Mouse (Mus musculus) forebrain, embryonic 14.5 days (tissue): Measurements from ENCODE around the gene Coq10b. TPM values are rescaled to one million over a fixed set of nuclear protein-coding genes. Genes with fewer than 3 reads are reported as not detected.
"Not testable (repeated sequence)": the region's sequence is repeated elsewhere in the genome, so short reads cannot be mapped to it uniquely, and the experiment has no call there.

ENCODE experiments used
- ATAC-seq: fragments of 200-750 bp; cut with Nextera tagmentation; 2 replicates; pipeline ENCODE4 v1.8.0; 2017; ENCODE audit warnings: mild to moderate bottlenecking, moderate library complexity
- DNase-seq: peaks from one replicate; pipeline ENCODE4 v3.0.0-alpha.2; 2015; ENCODE audit warnings: low spot score
- H3K27ac ChIP-seq: fragments of 300-500 bp; sonication (generic); 2 replicates; pipeline ENCODE4 v1.5.1; 2014; ENCODE audit warnings: low read depth, mild to moderate bottlenecking, control low read depth, low read length, moderate library complexity
- H3K27me3 ChIP-seq: fragments of 300-500 bp; sonication (generic); replicated peaks from 2 replicates; pipeline ENCODE4 v1.6.1; 2014; ENCODE audit warnings: low read length, control low read depth, mixed read lengths; ENCODE audit not compliant: control insufficient read depth, insufficient read depth
- H3K36me3 ChIP-seq: fragments of 300-500 bp; sonication (generic); 2 replicates; pipeline ENCODE4 v1.6.1; 2014; ENCODE audit warnings: low read length, control low read depth; ENCODE audit not compliant: control insufficient read depth, insufficient read depth
- H3K4me1 ChIP-seq: fragments of 300-500 bp; sonication (generic); 2 replicates; pipeline ENCODE4 v1.6.1; 2014; ENCODE audit warnings: antibody characterized with exemption, low read length, control low read depth; ENCODE audit not compliant: control insufficient read depth, insufficient read depth
- H3K4me2 ChIP-seq: fragments of 300-500 bp; sonication (generic); 2 replicates; pipeline ENCODE4 v1.6.1; 2014; ENCODE audit warnings: mild to moderate bottlenecking, control low read depth, low read length
- H3K4me3 ChIP-seq: fragments of 300-500 bp; sonication (generic); 2 replicates; pipeline ENCODE4 v1.5.1; 2014; ENCODE audit warnings: low read depth, low read length, control low read depth
- H3K9ac ChIP-seq: fragments of 300-500 bp; sonication (generic); 2 replicates; pipeline ENCODE4 v1.6.1; 2014; ENCODE audit warnings: mild to moderate bottlenecking, low read length, control low read depth, moderate library complexity
- H3K9me3 ChIP-seq: fragments of 300-500 bp; sonication (generic); replicated peaks from 2 replicates; pipeline ENCODE4 v1.6.1; 2016; ENCODE audit warnings: low read length, control low read depth, mixed read lengths; ENCODE audit not compliant: control insufficient read depth
- WGBS: fragments of 180-500 bp; shearing (Covaris S2); extraction: QIAGEN DNeasy Blood & Tissue Kit; methylation state at CpG from one replicate; pipeline ENCODE4 v1.1.7; 2014; 5-methylcytosine and 5-hydroxymethylcytosine counted together
- polyA plus RNA-seq: library from polyadenylated mRNA; unstranded; fragments of >200 nt; fragmentation: Nextera tagmentation; extraction: Ambion mirVana; gene quantifications from 2 replicates; pipeline ENCODE4 v1.2.1, GENCODE M21; 2014

Coq10b gene
- polyA plus RNA-seq, 1 experiment from 2014 or later = 39.5 TPM

DNA sequence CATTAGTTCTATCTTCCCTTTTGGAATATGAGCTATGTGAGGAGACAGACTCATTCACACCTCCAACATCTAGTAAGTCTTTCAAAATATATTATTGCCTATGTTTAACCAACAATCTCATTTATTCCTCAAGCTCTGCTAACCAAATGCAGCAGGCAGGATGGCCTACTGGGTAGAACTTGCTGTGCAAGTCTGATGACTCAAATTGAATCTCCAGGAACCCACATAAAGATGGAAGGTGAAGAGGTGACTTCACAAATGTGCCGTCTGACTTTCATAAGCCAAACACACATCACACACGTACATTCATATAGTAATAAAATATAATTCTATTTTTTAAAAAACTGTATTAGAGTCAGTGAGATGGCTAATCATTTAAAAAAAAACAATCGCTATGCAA lies 899 bp upstream of the Coq10b start:
- Histone ChIP-seq H3K9ac (peak overlapping the region; percentile 68), H3K9me3 (no peaks in the 10 kb centered on the region), H3K36me3 (no peaks in the 10 kb centered on the region), H3K27ac (no peak overlapping the region), H3K4me1 (peaks cover 8% of the 10 kb centered on the region), H3K4me3 (peak overlapping the region; percentile 86; the same call in 1 of the 2 replicates), H3K27me3 (no peaks in the 10 kb centered on the region), H3K4me2 (peak overlapping the region; percentile 85)
- no peak for DNase-seq
- no peak for ATAC-seq
- WGBS = 79% methylated on average over 3 of the region's 3 CpGs

DNA sequence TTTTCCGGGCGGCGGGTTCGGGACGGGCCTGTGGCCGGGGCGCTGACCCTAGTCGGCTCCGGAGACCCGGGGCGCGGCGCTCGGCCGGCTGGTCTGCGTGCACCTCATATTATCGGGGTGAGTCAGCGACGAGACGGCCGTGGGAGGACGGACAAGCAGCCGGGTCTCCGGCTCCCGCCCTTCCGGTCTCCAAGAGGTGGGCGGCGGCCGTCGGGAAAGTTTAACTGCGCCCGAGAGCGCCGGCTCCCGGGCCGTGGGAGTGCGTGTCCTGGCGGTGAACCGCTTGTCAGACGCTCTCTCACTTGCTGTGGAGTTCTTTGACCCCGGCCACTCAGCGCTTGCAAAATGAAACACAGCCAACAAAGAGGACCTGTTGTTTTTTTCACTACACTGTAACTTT lies 435 bp downstream of the Coq10b start:
- H3K9me3 ChIP-seq = no peaks in the 10 kb centered on the region

DNA sequence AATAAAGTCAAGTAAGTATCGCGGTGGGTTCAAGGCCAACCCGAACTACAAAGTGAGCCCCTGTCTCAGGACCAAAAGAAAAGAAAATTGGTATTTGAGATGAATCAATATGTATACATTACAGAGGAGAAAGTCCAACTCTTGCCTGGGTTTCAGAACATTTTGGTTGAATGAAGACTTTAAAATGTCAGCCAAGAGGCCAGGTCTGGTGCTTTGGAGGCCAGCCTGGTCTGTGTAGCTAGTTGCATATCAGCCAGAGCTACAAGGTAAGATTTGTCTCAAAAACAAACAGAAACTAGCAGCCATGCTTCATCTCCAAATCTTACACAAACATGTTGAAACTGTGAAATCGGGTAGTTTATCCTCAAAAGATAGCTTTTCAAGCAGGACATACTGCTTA lies 1.0 kb downstream of the Coq10b start:
- WGBS = 76% methylated on average over 4 of the region's 4 CpGs
- no peak for ATAC-seq

More for the DNA sequence above, 435 bp downstream of the Coq10b start:
- DNase-seq = peak; percentile 41
- peak; percentile 18; the same call in 1 of the 2 replicates for ATAC-seq
- under 1% methylated on average over 42 of the region's 42 CpGs for WGBS
- H3K36me3 ChIP-seq = no peaks in the 10 kb centered on the region
- H3K27me3 ChIP-seq = no peaks in the 10 kb centered on the region
- peak overlapping the region; percentile 48; the same call in 1 of the 2 replicates for H3K27ac ChIP-seq
- peak overlapping the region; percentile 71 for H3K4me2 ChIP-seq
- peaks cover 8% of the 10 kb centered on the region for H3K4me1 ChIP-seq
- H3K4me3 ChIP-seq = peak overlapping the region; percentile 86
- peak overlapping the region; percentile 73 for H3K9ac ChIP-seq

DNA sequence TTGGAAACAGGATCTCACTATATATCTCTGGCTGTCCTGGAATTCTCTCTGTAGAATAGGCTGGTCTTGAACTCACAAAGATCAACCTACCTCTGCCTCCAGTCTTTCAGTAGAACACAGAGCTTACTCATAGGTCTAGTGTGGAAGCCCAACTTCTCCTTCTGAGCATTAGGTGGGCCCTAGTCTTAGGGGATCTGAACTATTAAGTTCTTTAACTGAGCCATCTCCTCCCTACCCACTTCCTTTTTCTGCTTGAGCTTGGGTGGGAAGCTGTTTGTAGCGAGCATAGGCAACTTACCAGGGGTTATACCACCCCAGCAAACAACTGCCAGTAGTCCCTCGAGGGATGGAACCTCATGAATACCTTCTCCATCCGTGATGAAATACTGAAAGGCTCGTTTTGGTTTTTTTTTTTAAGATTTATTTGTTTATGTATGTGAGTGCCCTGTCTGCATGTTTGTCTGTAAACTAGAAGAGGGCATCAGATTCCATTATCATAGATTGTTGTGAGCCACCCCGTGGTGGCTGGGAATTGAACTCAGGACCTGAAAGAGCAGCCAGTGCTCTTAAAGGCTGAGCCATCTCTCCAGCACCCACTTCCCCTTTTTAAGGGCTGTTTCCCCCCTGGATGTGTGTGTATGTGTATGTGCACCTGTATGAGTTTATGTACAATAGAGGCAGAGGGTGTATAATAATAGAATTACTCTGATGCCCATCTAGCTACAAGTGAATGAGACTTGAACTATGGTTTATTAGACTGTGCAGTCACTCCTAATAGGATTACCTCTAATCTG lies 2.9 kb downstream of the Coq10b start:
- Histone ChIP-seq H3K4me1 (peaks cover 8% of the 10 kb centered on the region), H3K9ac (no peak overlapping the region)

More for the DNA sequence above, 1.0 kb downstream of the Coq10b start:
- no peak for DNase-seq
- Histone ChIP-seq H3K27ac (no peak overlapping the region), H3K4me1 (peaks cover 8% of the 10 kb centered on the region), H3K9me3 (no peaks in the 10 kb centered on the region), H3K9ac (peak overlapping the region; percentile 73), H3K4me3 (peak overlapping the region; percentile 86), H3K36me3 (no peaks in the 10 kb centered on the region), H3K4me2 (peak overlapping the region; percentile 71), H3K27me3 (no peaks in the 10 kb centered on the region)

DNA sequence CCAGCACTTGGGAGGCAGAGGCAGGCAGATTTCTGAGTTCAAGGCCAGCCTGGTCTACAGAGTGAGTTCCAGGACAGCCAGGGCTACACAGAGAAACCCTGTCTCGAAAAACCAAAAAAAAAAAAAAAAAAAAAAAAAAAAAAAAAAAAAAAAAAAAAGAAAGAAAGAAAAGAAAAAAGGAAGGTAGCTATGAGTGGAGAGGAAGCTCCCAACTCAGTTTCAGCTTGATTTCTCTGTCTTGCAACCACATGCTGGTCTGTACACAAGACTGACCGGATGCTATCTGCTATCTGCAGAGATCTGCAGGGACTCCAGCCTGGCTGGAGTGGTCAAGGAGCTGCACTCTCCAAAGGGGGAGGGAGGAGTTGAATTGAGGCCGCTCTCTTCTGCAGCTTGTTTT lies 5.8 kb downstream of the Coq10b start:
- ATAC-seq, H3K36me3 ChIP-seq, H3K27me3 ChIP-seq, H3K9me3 ChIP-seq, H3K4me3 ChIP-seq, DNase-seq, H3K4me2 ChIP-seq, H3K4me1 ChIP-seq, H3K27ac ChIP-seq, H3K9ac ChIP-seq: not testable (repeated sequence)
- WGBS = 93% methylated on average over 2 of the region's 3 CpGs

More for the DNA sequence above, 2.9 kb downstream of the Coq10b start:
- H3K27me3 ChIP-seq = no peaks in the 10 kb centered on the region
- no peaks in the 10 kb centered on the region for H3K9me3 ChIP-seq
- WGBS = 82% methylated on average over 5 of the region's 5 CpGs
- H3K36me3 ChIP-seq = no peaks in the 10 kb centered on the region
- no peak overlapping the region for H3K27ac ChIP-seq
- no peak overlapping the region for H3K4me3 ChIP-seq
- no peak for DNase-seq
- H3K4me2 ChIP-seq = no peak overlapping the region
- no peak for ATAC-seq

DNA sequence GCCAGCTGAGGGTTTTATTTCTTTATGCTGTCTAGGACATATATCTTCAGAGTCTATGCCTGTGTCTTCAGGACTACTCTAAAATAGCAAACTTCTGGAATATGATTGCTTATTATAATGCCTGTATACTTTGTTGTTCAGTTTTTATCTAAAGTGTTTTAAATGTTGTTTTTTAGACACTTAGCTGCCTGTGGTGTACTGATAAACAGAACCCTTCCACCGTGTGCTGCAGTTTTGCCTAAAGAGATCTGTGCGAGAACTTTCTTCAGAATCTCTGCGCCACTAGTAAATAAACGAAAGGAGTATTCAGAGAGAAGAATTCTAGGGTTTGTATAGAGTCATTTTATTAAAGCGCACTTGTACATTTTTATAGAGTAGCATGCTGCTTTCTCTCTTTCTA lies 8.5 kb downstream of the Coq10b start:
- Histone ChIP-seq H3K9ac (no peak overlapping the region), H3K9me3 (no peaks in the 10 kb centered on the region), H3K27ac (no peak overlapping the region), H3K27me3 (no peaks in the 10 kb centered on the region), H3K4me1 (no peaks in the 10 kb centered on the region), H3K4me2 (no peak overlapping the region), H3K4me3 (no peak overlapping the region), H3K36me3 (peaks cover 21% of the 10 kb centered on the region)
- ATAC-seq = no peak
- DNase-seq = no peak
- WGBS = 94% methylated on average over 5 of the region's 5 CpGs

DNA sequence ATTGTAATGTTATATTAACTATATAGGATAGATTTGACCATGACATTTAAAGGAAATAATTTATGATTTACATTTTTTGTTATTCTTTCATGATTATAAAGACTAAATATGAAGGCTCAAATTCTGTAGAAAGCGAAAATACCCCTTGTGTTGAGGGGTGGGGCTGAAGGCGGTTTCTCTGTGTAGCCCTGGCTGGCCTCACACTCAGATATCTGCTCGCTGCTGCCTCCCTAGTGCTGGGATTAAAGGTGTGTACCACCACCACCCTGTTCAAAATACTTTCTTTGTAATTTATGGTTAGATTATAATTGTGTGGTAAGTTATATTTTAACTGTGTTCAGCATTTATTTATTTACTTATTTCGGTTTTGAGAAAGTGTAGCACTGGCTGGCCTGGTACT lies 9.2 kb downstream of the Coq10b start:
- no peak overlapping the region for H3K27ac ChIP-seq
- 90% methylated on average over 4 of the region's 4 CpGs for WGBS
- H3K4me1 ChIP-seq = no peaks in the 10 kb centered on the region
- H3K27me3 ChIP-seq = no peaks in the 10 kb centered on the region
- DNase-seq = no peak
- H3K4me3 ChIP-seq = no peak overlapping the region
- no peak overlapping the region for H3K4me2 ChIP-seq
- no peak for ATAC-seq
- H3K9me3 ChIP-seq = no peaks in the 10 kb centered on the region
- H3K9ac ChIP-seq = no peak overlapping the region
- peaks cover 27% of the 10 kb centered on the region for H3K36me3 ChIP-seq

DNA sequence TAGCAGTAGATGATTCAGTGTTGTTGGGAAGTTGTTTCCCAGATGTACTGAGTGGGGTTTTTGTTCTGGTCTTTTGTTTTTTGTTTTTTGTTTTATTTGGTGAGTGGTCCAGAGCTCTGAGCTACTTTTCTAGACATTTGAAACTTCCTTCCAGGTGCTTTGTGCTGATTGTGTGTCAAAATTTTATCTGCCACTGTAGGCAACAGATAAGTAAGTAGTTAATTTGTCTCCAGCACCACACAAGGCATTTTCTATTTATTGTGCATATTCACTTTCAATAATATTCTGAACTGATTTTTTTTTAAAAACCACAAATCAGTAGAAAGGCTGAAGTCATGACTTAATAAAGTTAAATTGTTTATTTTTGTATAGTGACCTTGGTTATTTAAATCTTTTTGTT lies 19.8 kb downstream of the Coq10b start:
- peaks cover 56% of the 10 kb centered on the region for H3K36me3 ChIP-seq

DNA sequence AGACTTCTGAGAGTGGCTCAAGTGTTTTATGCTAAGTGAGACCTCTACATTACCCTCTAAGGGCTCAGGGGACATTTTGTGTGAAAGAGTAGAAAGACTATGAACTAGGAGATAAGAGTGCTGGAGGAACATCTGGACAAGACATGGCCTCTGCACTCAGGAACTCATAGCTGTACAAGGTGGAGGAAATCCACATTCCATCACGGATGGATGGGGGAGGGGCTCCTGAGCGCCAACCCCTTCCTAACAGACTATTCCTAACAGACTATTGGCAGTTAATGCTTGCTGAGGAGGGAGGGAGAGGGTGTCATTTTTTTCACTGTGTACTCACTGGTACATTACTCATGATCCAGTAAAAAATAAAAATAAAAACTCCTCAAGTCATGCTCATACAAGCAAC lies 22.2 kb downstream of the Coq10b start:
- H3K4me2 ChIP-seq = no peak overlapping the region
- no peaks in the 10 kb centered on the region for H3K27me3 ChIP-seq
- no peak overlapping the region for H3K9ac ChIP-seq
- no peak overlapping the region for H3K27ac ChIP-seq
- DNase-seq (no peak), ATAC-seq (no peak)
- H3K4me1 ChIP-seq = no peaks in the 10 kb centered on the region
- WGBS = 67% methylated on average over 2 of the region's 2 CpGs
- peaks cover 59% of the 10 kb centered on the region for H3K36me3 ChIP-seq
- no peak overlapping the region for H3K4me3 ChIP-seq
- H3K9me3 ChIP-seq = no peaks in the 10 kb centered on the region

More for the DNA sequence above, 19.8 kb downstream of the Coq10b start:
- not testable (repeated sequence) for DNase-seq, H3K27me3 ChIP-seq, H3K4me3 ChIP-seq, H3K4me2 ChIP-seq, H3K9me3 ChIP-seq, H3K27ac ChIP-seq, H3K4me1 ChIP-seq, H3K9ac ChIP-seq, ATAC-seq
